ENCODE assay signal across 8 mouse cellular contexts in the genomic region with DNA sequence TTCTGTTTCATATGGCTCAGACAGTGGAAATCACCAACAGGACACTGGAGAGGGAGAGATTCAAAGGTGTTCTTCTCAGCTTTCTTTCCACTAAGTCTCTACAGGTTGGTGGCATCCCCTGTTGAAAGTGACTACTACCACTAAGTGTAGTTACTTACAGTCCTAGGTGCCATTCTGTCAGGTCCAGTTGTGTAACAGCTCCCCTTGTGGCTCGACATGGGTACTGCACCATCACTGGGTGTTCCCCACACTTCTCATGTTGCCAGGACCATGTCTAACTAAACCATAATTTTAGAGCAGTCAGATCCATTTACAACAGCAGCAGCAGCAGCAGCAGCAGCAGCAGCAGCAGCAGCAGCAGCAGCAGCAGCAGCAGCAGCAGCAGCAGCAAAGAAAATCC.
A peak's percentile ranks its signal among the peaks of the same experiment; 100 is the strongest.
DNase-seq lines count a peak whose midpoint lies in the region; TF ChIP-seq lines count a peak whose summit lies in the region.

No protein-coding gene starts in this region.

- H3K36me3 ChIP-seq in heart, adult 2 months (ENCODE audit: control insufficient read depth, insufficient read depth, low read length), result no peaks in the 10 kb centered on the region
- no peaks in the 10 kb centered on the region for H3K36me3 ChIP-seq in heart, embryonic 10.5 days
- no peaks in the 10 kb centered on the region for H3K36me3 ChIP-seq in E14TG2a.4 (ENCODE audit: insufficient read depth, low read length)
- H3K36me3 ChIP-seq in thymus, adult 2 months (ENCODE audit: control insufficient read depth, insufficient read depth, low read length), result no peaks in the 10 kb centered on the region

- no peaks in the 10 kb centered on the region for H3K4me1 ChIP-seq in heart, adult 2 months (ENCODE audit: control insufficient read depth, insufficient read depth, low read length)
- H3K4me1 ChIP-seq in heart, embryonic 10.5 days, result no peaks in the 10 kb centered on the region
- no peaks in the 10 kb centered on the region for H3K4me1 ChIP-seq in E14TG2a.4 (replicated peaks; ENCODE audit: low read depth, low read length)
- no peaks in the 10 kb centered on the region for H3K4me1 ChIP-seq in thymus, adult 2 months (replicated peaks; ENCODE audit: control insufficient read depth, insufficient read depth, low read length)

- TF ChIP-seq POLR2A in heart, adult 2 months (IDR thresholded peaks at IDR 0.05; ENCODE audit: insufficient read depth, low read depth, low read length), result no peak
- TF ChIP-seq POLR2A in thymus, adult 2 months (IDR thresholded peaks at IDR 0.05; ENCODE audit: control insufficient read depth, extremely low read depth, insufficient read depth, low read length, poor library complexity), result no peak

- H3K79me2 ChIP-seq in heart, adult 2 months (replicated peaks; ENCODE audit: control insufficient read depth, insufficient read depth, low read length), result no peaks in the 10 kb centered on the region

- H3K9ac ChIP-seq in heart, adult 2 months (ENCODE audit: low read depth, low read length), result no peak overlapping the region

- no peak overlapping the region for H3K4me3 ChIP-seq in heart, adult 2 months
- H3K4me3 ChIP-seq in heart, embryonic 10.5 days, result no peak overlapping the region
- no peak overlapping the region for H3K4me3 ChIP-seq in E14TG2a.4 (replicated peaks; ENCODE audit: low read length)
- H3K4me3 ChIP-seq in thymus, adult 2 months (ENCODE audit: control insufficient read depth, insufficient read depth, low read length), result no peak overlapping the region

- DNase-seq in heart, adult 2 months, result peak; percentile 10 to 31
- DNase-seq in heart, embryonic 10.5 days (ENCODE audit: low spot score), result no peak
- peak; percentile 13 for DNase-seq in c-Kit-positive CD71-positive TER-119-positive erythroid progenitor cells, embryonic 14.5 days (ENCODE audit: low spot score)
- DNase-seq in forelimb bud, embryonic 11.5 days (ENCODE audit: low read depth, low spot score), result peak; percentile 63
- DNase-seq in kidney, postnatal 4 days, result peak; percentile 65
- peak; percentile 41 to 61 for DNase-seq in lung, postnatal 4 days
- peak; percentile 27 for DNase-seq in thymus, adult 2 months

- WGBS in heart, adult 2 months, result 0% methylated on average over 1 of the region's 1 CpGs
- 2% methylated on average over 1 of the region's 1 CpGs for WGBS in heart, embryonic 10.5 days
- 0% methylated on average over 1 of the region's 1 CpGs for WGBS in thymus, adult 2 months

- TF ChIP-seq EP300 in heart, adult 2 months (IDR thresholded peaks at IDR 0.05; ENCODE audit: insufficient read depth, low read depth, low read length), result no peak

- intact Hi-C loops in heart, adult 2 months (cut with DNase I), result no loop called here

- no peak overlapping the region for H3K27ac ChIP-seq in heart, adult 2 months
- H3K27ac ChIP-seq in heart, embryonic 10.5 days, result no peak overlapping the region
- no peak overlapping the region for H3K27ac ChIP-seq in thymus, adult 2 months (ENCODE audit: control insufficient read depth, insufficient read depth, low read length)

- no peaks in the 10 kb centered on the region for H3K27me3 ChIP-seq in heart, adult 2 months (ENCODE audit: control insufficient read depth, insufficient read depth, low read length)
- H3K27me3 ChIP-seq in heart, embryonic 10.5 days (ENCODE audit: insufficient read depth, poor library complexity, severe bottlenecking), result no peaks in the 10 kb centered on the region
- H3K27me3 ChIP-seq in E14TG2a.4 (ENCODE audit: insufficient read depth, low read length), result peaks cover 19% of the 10 kb centered on the region
- no peaks in the 10 kb centered on the region for H3K27me3 ChIP-seq in thymus, adult 2 months (ENCODE audit: control insufficient read depth, insufficient read depth, low read length)

- H3K9me3 ChIP-seq in heart, embryonic 10.5 days, result no peaks in the 10 kb centered on the region
- H3K9me3 ChIP-seq in E14TG2a.4 (ENCODE audit: low read length), result no peaks in the 10 kb centered on the region

- peak; percentile 83 for TF ChIP-seq CTCF in heart, adult 2 months (IDR thresholded peaks at IDR 0.05)
- peak; percentile 70 for TF ChIP-seq CTCF in E14TG2a.4 (conservative IDR thresholded peaks at IDR 0.05; ENCODE audit: low read length)
- no peak for TF ChIP-seq CTCF in thymus, adult 2 months (IDR thresholded peaks at IDR 0.05; ENCODE audit: borderline replicate concordance, control insufficient read depth, extremely low read depth, insufficient read depth, low read length, poor library complexity)
